Comparison of ENCODE assay signal across 33 mouse cellular contexts in genomic region chr5:43054586-43054985, GRCm38 (mm10).
"Had no signal": no experiment of that assay in that cellular context is flagged by ENCODE, and none has a peak within 500 bp of the region (broad histone marks: within the 10 kb centered on the region; RNA-seq: fewer than 3 reads in every experiment).

No protein-coding gene starts in this region.

- H3K27me3 ChIP-seq: heart, embryonic 12.5 days; heart, embryonic 13.5 days; heart, embryonic 15.5 days; hindbrain, embryonic 12.5 days; hindbrain, embryonic 13.5 days; hindbrain, embryonic 15.5 days; intestine, embryonic 15.5 days; kidney, embryonic 15.5 days had no signal

- H3K27ac ChIP-seq: heart, embryonic 10.5 days; heart, embryonic 13.5 days; heart, embryonic 15.5 days; hindbrain, embryonic 10.5 days; hindbrain, embryonic 12.5 days; hindbrain, embryonic 13.5 days; hindbrain, embryonic 14.5 days; hindbrain, embryonic 15.5 days; hindbrain, postnatal 0 days; intestine, embryonic 15.5 days; kidney, embryonic 15.5 days; kidney, postnatal 0 days; layer of hippocampus, adult 2 months had no signal

- H3K9ac ChIP-seq: heart, embryonic 12.5 days; heart, embryonic 13.5 days; heart, embryonic 15.5 days; hindbrain, embryonic 12.5 days; hindbrain, embryonic 13.5 days; hindbrain, embryonic 14.5 days; hindbrain, embryonic 15.5 days; intestine, embryonic 15.5 days; kidney, embryonic 15.5 days had no signal

- H3K9me3 ChIP-seq: heart, embryonic 10.5 days; heart, embryonic 12.5 days; heart, embryonic 13.5 days; heart, embryonic 15.5 days; hindbrain, embryonic 10.5 days; hindbrain, embryonic 12.5 days; hindbrain, embryonic 13.5 days; hindbrain, embryonic 15.5 days; intestine, embryonic 15.5 days; kidney, embryonic 15.5 days had no signal

- DNase-seq: heart, postnatal 10 days; heart, postnatal 14 days; heart, postnatal 36 days; heart, postnatal 4 days; kidney, adult 11 months; kidney, adult 18-20 months; kidney, adult 2 months; kidney, adult 8-10 months; kidney, adult 9 months; kidney, postnatal 10 days; kidney, postnatal 14 days; kidney, postnatal 4 days; layer of hippocampus, adult 9-11 months; layer of hippocampus, postnatal 36 days had no signal

- ATAC-seq: hindbrain, embryonic 16.5 days; hindbrain, postnatal 0 days; inflammation-experienced regulatory T-cells, adult 6 months; intestine, embryonic 15.5 days; intestine, embryonic 16.5 days; intestine, postnatal 0 days had no signal

- H3K4me2 ChIP-seq: heart, embryonic 11.5 days; heart, embryonic 12.5 days; heart, embryonic 13.5 days; heart, embryonic 15.5 days; hindbrain, embryonic 12.5 days; hindbrain, embryonic 13.5 days; hindbrain, embryonic 14.5 days; hindbrain, embryonic 15.5 days; intestine, embryonic 15.5 days; kidney, embryonic 15.5 days had no signal

- H3K4me1 ChIP-seq: heart, embryonic 10.5 days; heart, embryonic 12.5 days; heart, embryonic 13.5 days; hindbrain, embryonic 10.5 days; hindbrain, embryonic 12.5 days; hindbrain, embryonic 13.5 days; hindbrain, embryonic 15.5 days; intestine, embryonic 15.5 days; kidney, embryonic 15.5 days had no signal

- H3K4me3 ChIP-seq: heart, embryonic 10.5 days; heart, embryonic 12.5 days; heart, embryonic 13.5 days; heart, embryonic 15.5 days; hindbrain, embryonic 10.5 days; hindbrain, embryonic 12.5 days; hindbrain, embryonic 13.5 days; hindbrain, embryonic 15.5 days; intestine, embryonic 15.5 days; kidney, embryonic 15.5 days; layer of hippocampus, adult 2 months had no signal

- H3K36me3 ChIP-seq: heart, embryonic 10.5 days; heart, embryonic 12.5 days; heart, embryonic 13.5 days; heart, embryonic 15.5 days; hindbrain, embryonic 10.5 days; hindbrain, embryonic 12.5 days; hindbrain, embryonic 13.5 days; hindbrain, embryonic 15.5 days; intestine, embryonic 15.5 days; kidney, embryonic 15.5 days had no signal
